Mouse (Mus musculus) ES-E14 (cell line): ENCODE results near the gene Cdc14a.

ENCODE experiments used
- CHD2 ChIP-seq: IDR thresholded peaks from 2 replicates; pipeline ENCODE4 v1.6.1; 2014; ENCODE audit warnings: mild to moderate bottlenecking, low read depth, low read length, inconsistent platforms
- MAFK ChIP-seq: IDR thresholded peaks from 2 replicates; pipeline ENCODE4 v1.6.1; 2014; ENCODE audit warnings: mild to moderate bottlenecking, low read depth, low read length, inconsistent platforms; ENCODE audit not compliant: insufficient read depth
- ZC3H11A ChIP-seq: IDR thresholded peaks from 2 replicates; pipeline ENCODE4 v1.6.1; 2012; ENCODE audit warnings: low read depth, mild to moderate bottlenecking, inconsistent platforms, low read length, borderline replicate concordance

- no peak for TF ChIP-seq ZC3H11A
- TF ChIP-seq MAFK: no peak
- TF ChIP-seq CHD2: no peak
Measured at GRCm38 (mm10) chr3:116340281-116340680, 83.6 kb downstream of the Cdc14a start.
